Mouse (Mus musculus): ENCODE measurements around the gene Rnf4. TPM values are rescaled to one million over a fixed set of nuclear protein-coding genes. Genes with fewer than 3 reads are reported as not detected.
A peak's percentile ranks its signal among the peaks of the same experiment; 100 is the strongest.

The Rnf4 gene
- total RNA-seq, 2 experiments from 2014 or later: 16.6 to 20.0 TPM

GRCm38 (mm10) chr5:34336775-34337450 lies 824 bp downstream of the Rnf4 start:
- peak; percentile 27 for DNase-seq

GRCm38 (mm10) chr5:34340246-34340645 lies 4.2 kb downstream of the Rnf4 start:
- DNase-seq: no peak

GRCm38 (mm10) chr5:34352084-34352631 lies 16.1 kb downstream of the Rnf4 start:
- DNase-seq: no peak

GRCm38 (mm10) chr5:34360261-34360660 lies 24.2 kb downstream of the Rnf4 start:
- no peak for DNase-seq

GRCm38 (mm10) chr5:34363115-34363514 lies 27.0 kb downstream of the Rnf4 start:
- DNase-seq: no peak

GRCm38 (mm10) chr5:34368551-34369290 lies 32.6 kb downstream of the Rnf4 start:
- no peak for DNase-seq

- peak; percentile 97 for DNase-seq
Measured at GRCm38 (mm10) chr5:34369341-34370021, 33.4 kb downstream of the Rnf4 start, which contains the start of gene Fam193a. Fam193a (plus strand) TSS chr5:34369933.

GRCm38 (mm10) chr5:34370022-34370823 lies 34.1 kb downstream of the Rnf4 start:
- peak; percentile 37 for DNase-seq

GRCm38 (mm10) chr5:34370840-34371239 lies 34.8 kb downstream of the Rnf4 start:
- no peak for DNase-seq

GRCm38 (mm10) chr5:34372141-34372540 lies 36.1 kb downstream of the Rnf4 start:
- DNase-seq: no peak

- DNase-seq: no peak
Measured at GRCm38 (mm10) chr5:34372541-34372940, 36.5 kb downstream of the Rnf4 start.

GRCm38 (mm10) chr5:34378787-34379186 lies 42.7 kb downstream of the Rnf4 start:
- DNase-seq: no peak

GRCm38 (mm10) chr5:34381700-34382099 lies 45.6 kb downstream of the Rnf4 start:
- no peak for DNase-seq

- DNase-seq: no peak
Measured at GRCm38 (mm10) chr5:34385616-34386015, 49.5 kb downstream of the Rnf4 start.

- no peak for DNase-seq
Measured at GRCm38 (mm10) chr5:34386744-34387143, 50.7 kb downstream of the Rnf4 start.

GRCm38 (mm10) chr5:34393251-34393650 lies 57.2 kb downstream of the Rnf4 start:
- no peak for DNase-seq

- no peak for DNase-seq
Measured at GRCm38 (mm10) chr5:34395347-34395746, 59.3 kb downstream of the Rnf4 start.

GRCm38 (mm10) chr5:34395850-34396540 lies 59.9 kb downstream of the Rnf4 start:
- DNase-seq: no peak

GRCm38 (mm10) chr5:34397866-34398265 lies 61.8 kb downstream of the Rnf4 start:
- no peak for DNase-seq

GRCm38 (mm10) chr5:34398326-34398725 lies 62.2 kb downstream of the Rnf4 start:
- DNase-seq: no peak
